In genomic region chr17:29882885-29883284, GRCm38 (mm10) we compare ENCODE assay signal across 9 mouse cellular contexts.
DNase-seq lines count a peak whose midpoint lies in the region; ATAC-seq and TF ChIP-seq lines count a peak whose summit lies in the region.
"Had no signal": no experiment of that assay in that cellular context is flagged by ENCODE, and none has a peak within 500 bp of the region (broad histone marks: within the 10 kb centered on the region; RNA-seq: fewer than 3 reads in every experiment).

No protein-coding gene starts in this region.

- intact Hi-C loops in gastrocnemius, adult 2 months (cut with DNase I): loop anchor here (1.0 to 10.0 kb wide), 4 partner anchors 87 to 281 kb away; no protein-coding TSS in a partner anchor
- intact Hi-C loops in left cerebral cortex, postnatal 4 days (cut with DNase I): loop anchor here (5.0 to 10.0 kb wide), 2 partner anchors 176 to 268 kb away; partner anchors contain the start of genes Gm28043 and Rnf8

- peak; percentile 41 to 80 for DNase-seq in adrenal gland, adult (ENCODE audit: inconsistent age in 2 of 2, low spot score in 1 of 2)
- DNase-seq in adrenal gland, adult 8-10 months: no peak
- DNase-seq in CH12.LX (ENCODE audit: extremely low read depth): peak; percentile 34
- peak; percentile 71 for DNase-seq in cerebellum, adult 9-10 months
- DNase-seq in gastrocnemius, adult 2 months: peak; percentile 67
- peak; percentile 81 for DNase-seq in left cerebral cortex, postnatal 4 days
- DNase-seq in splenic B cell, adult 2 months (ENCODE audit: low read depth, low spot score): peak; percentile 77

- no peaks in the 10 kb centered on the region for H3K4me1 ChIP-seq in CH12.LX (ENCODE audit: control insufficient read depth in 1 of 2, insufficient read depth in 2 of 2)
- H3K4me1 ChIP-seq in midbrain, embryonic 16.5 days (ENCODE audit: control insufficient read depth, insufficient read depth, low read length): peaks cover 35% of the 10 kb centered on the region

- TF ChIP-seq CTCF in CH12.LX (conservative IDR thresholded peaks at IDR 0.05 in 1 of 2, IDR thresholded peaks at IDR 0.05 in 1 of 2; ENCODE audit: low read depth in 2 of 2, low read length in 2 of 2): peak; percentile 78 to 90
- peak; percentile 85 for TF ChIP-seq CTCF in gastrocnemius, adult 2 months (IDR thresholded peaks at IDR 0.05)

- H3K27me3 ChIP-seq in CH12.LX (replicated peaks): peaks cover 85% of the 10 kb centered on the region
- no peaks in the 10 kb centered on the region for H3K27me3 ChIP-seq in midbrain, embryonic 16.5 days (ENCODE audit: control insufficient read depth, insufficient read depth, low read depth, low read length)
- no peaks in the 10 kb centered on the region; the same call in 1 of the 2 replicates for H3K27me3 ChIP-seq in splenic B cell, adult 2 months (ENCODE audit: control insufficient read depth, insufficient read depth, low read length, poor library complexity, severe bottlenecking)

- TF ChIP-seq POLR2A in CH12.LX (IDR thresholded peaks at IDR 0.05; ENCODE audit: low read depth, low read length): no peak

- dilution Hi-C loops in CH12.LX (cut with MboI; ENCODE audit: extremely low pct_ligation_motif_present, extremely low pct_unique_long_range_greater_than_20kb, low sequenced_read_pairs): loop anchor here (25.0 kb wide), 1 partner anchor 96 kb away; no protein-coding TSS in a partner anchor

- TF ChIP-seq EP300 in CH12.LX (IDR thresholded peaks at IDR 0.05; ENCODE audit: low read length): no peak

- no peak overlapping the region for H3K9ac ChIP-seq in CH12.LX (ENCODE audit: insufficient read depth, low read depth)
- H3K9ac ChIP-seq in midbrain, embryonic 16.5 days (ENCODE audit: low read depth, low read length): peak overlapping the region; percentile 80
- H3K9ac ChIP-seq: stomach, embryonic 15.5 days had no signal

- no peaks in the 10 kb centered on the region for H3K36me3 ChIP-seq in CH12.LX (replicated peaks in 1 of 2; ENCODE audit: control insufficient read depth in 1 of 2, insufficient read depth in 1 of 2, low read length in 1 of 2)
- no peaks in the 10 kb centered on the region for H3K36me3 ChIP-seq in midbrain, embryonic 16.5 days (ENCODE audit: control insufficient read depth, insufficient read depth, low read length)
- no peaks in the 10 kb centered on the region for H3K36me3 ChIP-seq in splenic B cell, adult 2 months (ENCODE audit: control insufficient read depth, insufficient read depth, low read length, poor library complexity, severe bottlenecking)
- H3K36me3 ChIP-seq: stomach, embryonic 15.5 days had no signal

- no peak for ATAC-seq in midbrain, embryonic 16.5 days

- in situ Hi-C loops in CH12.LX (cut with MboI; ENCODE audit: low pct_ligation_motif_present, low pct_unique_long_range_greater_than_20kb, low sequenced_read_pairs): no loop called here

- H3K79me2 ChIP-seq in CH12.LX (replicated peaks; ENCODE audit: control insufficient read depth, extremely low read depth, insufficient read depth, poor library complexity, severe bottlenecking): no peaks in the 10 kb centered on the region

- WGBS in midbrain, embryonic 16.5 days: 0% methylated on average over 5 of the region's 5 CpGs

- peaks cover 20% of the 10 kb centered on the region for H3K9me3 ChIP-seq in CH12.LX (replicated peaks; ENCODE audit: low read length)
- H3K9me3 ChIP-seq in midbrain, embryonic 16.5 days (replicated peaks; ENCODE audit: control insufficient read depth, low read length, poor library complexity, severe bottlenecking): no peaks in the 10 kb centered on the region
- H3K9me3 ChIP-seq: stomach, embryonic 15.5 days had no signal

- TF ChIP-seq RAD21 in CH12.LX (IDR thresholded peaks at IDR 0.05; ENCODE audit: low read depth, low read length): peak; percentile 94

- no peak overlapping the region for H3K4me2 ChIP-seq in CH12.LX (ENCODE audit: insufficient read depth, low read depth, poor library complexity, severe bottlenecking)
- peak overlapping the region; percentile 92 for H3K4me2 ChIP-seq in midbrain, embryonic 16.5 days (ENCODE audit: low read length)
- H3K4me2 ChIP-seq: stomach, embryonic 15.5 days had no signal

- no peak overlapping the region for H3K4me3 ChIP-seq in CH12.LX (replicated peaks in 1 of 3; ENCODE audit: low read depth in 2 of 3, low read length in 2 of 3, poor library complexity in 1 of 3)
- no peak overlapping the region for H3K4me3 ChIP-seq in gastrocnemius, adult 2 months
- H3K4me3 ChIP-seq in midbrain, embryonic 16.5 days (ENCODE audit: low read depth, low read length): peak overlapping the region; percentile 63; the same call in 1 of the 2 replicates
- H3K4me3 ChIP-seq: stomach, embryonic 15.5 days had no signal

- H3K27ac ChIP-seq in CH12.LX (ENCODE audit: insufficient read depth, low read depth): no peak overlapping the region
- no peak overlapping the region for H3K27ac ChIP-seq in gastrocnemius, adult 2 months
- H3K27ac ChIP-seq in midbrain, embryonic 16.5 days (ENCODE audit: low read length): no peak overlapping the region
- H3K27ac ChIP-seq: stomach, embryonic 15.5 days had no signal

TF ChIP-seq in CH12.LX, 34 proteins besides CTCF, POLR2A, EP300 and RAD21:
- TF ChIP-seq ZC3H11A (IDR thresholded peaks at IDR 0.05; ENCODE audit: low read depth, low read length) (peak; percentile 63), SMC3 (IDR thresholded peaks at IDR 0.05; ENCODE audit: low read depth, low read length) (peak; percentile 92), MAZ (IDR thresholded peaks at IDR 0.05; ENCODE audit: low read depth, low read length) (no peak)
